Mouse (Mus musculus) hindbrain, embryonic 13.5 days (tissue): ENCODE measurements around the gene Nod1. TPM values are rescaled to one million over a fixed set of nuclear protein-coding genes. Genes with fewer than 3 reads are reported as not detected.
"Not testable (repeated sequence)": the region's sequence is repeated elsewhere in the genome, so short reads cannot be mapped to it uniquely, and the experiment has no call there.

Source experiments
- ATAC-seq: fragments of 200-750 bp; cut with Nextera tagmentation; 2 replicates; pipeline ENCODE4 v1.8.0; 2017; ENCODE audit warnings: moderate TSS enrichment; ENCODE audit not compliant: low FRiP score
- H3K27ac ChIP-seq: fragments of 300-500 bp; sonication (generic); 2 replicates; pipeline ENCODE4 v1.5.1; 2015; ENCODE audit warnings: inconsistent platforms, mild to moderate bottlenecking, moderate library complexity
- H3K27me3 ChIP-seq: fragments of 300-500 bp; sonication (generic); 2 replicates; pipeline ENCODE4 v1.6.1; 2015; ENCODE audit warnings: mild to moderate bottlenecking, inconsistent platforms
- H3K36me3 ChIP-seq: fragments of 300-500 bp; sonication (generic); 2 replicates; pipeline ENCODE4 v1.6.1; 2015; ENCODE audit warnings: mild to moderate bottlenecking, inconsistent platforms
- H3K4me1 ChIP-seq: fragments of 300-500 bp; sonication (generic); replicated peaks from 2 replicates; pipeline ENCODE4 v1.6.1; 2015; ENCODE audit warnings: inconsistent platforms
- H3K4me2 ChIP-seq: fragments of 300-500 bp; sonication (generic); 2 replicates; pipeline ENCODE4 v1.6.1; 2015; ENCODE audit warnings: inconsistent platforms, mild to moderate bottlenecking, moderate library complexity
- H3K4me3 ChIP-seq: fragments of 300-500 bp; sonication (generic); 2 replicates; pipeline ENCODE4 v1.5.1; 2015; ENCODE audit warnings: mild to moderate bottlenecking, inconsistent platforms
- H3K9ac ChIP-seq: fragments of 300-500 bp; sonication (generic); 2 replicates; pipeline ENCODE4 v1.6.1; 2015; ENCODE audit warnings: mild to moderate bottlenecking, inconsistent platforms
- H3K9me3 ChIP-seq: fragments of 300-500 bp; sonication (generic); 2 replicates; pipeline ENCODE4 v1.6.1; 2016; ENCODE audit warnings: inconsistent platforms
- WGBS: fragments of 180-500 bp; shearing (Covaris S2); methylation state at CpG from one replicate; pipeline ENCODE4 v1.1.7; 2015; 5-methylcytosine and 5-hydroxymethylcytosine counted together
- polyA plus RNA-seq: library from polyadenylated mRNA; unstranded; fragments of >200 nt; fragmentation: Nextera tagmentation; extraction: Ambion mirVana; gene quantifications from 2 replicates; pipeline ENCODE4 v1.2.1, GENCODE M21; 2015

Nod1 gene
- polyA plus RNA-seq, 1 experiment from 2014 or later = 2.4 TPM

DNA sequence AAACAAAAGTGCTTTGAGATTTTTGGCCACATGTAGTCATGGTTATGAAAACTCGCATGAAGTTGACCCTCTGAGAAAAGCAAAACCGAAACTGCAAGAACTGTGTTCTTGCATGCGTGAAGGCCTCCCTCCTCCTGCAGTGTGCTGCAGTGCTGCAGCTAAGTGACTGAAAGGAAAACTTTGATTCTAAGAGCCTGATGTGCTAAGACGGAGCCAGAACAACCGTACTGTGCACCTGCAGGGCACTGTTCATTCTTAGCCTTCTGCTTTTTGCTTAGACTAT is 458 bp upstream of the Nod1 start:
- Histone ChIP-seq H3K27ac (no peak overlapping the region), H3K36me3 (no peaks in the 10 kb centered on the region), H3K4me1 (peaks cover 16% of the 10 kb centered on the region), H3K9ac (peak overlapping the region; percentile 40; the same call in 1 of the 2 replicates), H3K9me3 (no peaks in the 10 kb centered on the region), H3K27me3 (peaks cover 39% of the 10 kb centered on the region), H3K4me3 (peak overlapping the region; percentile 62), H3K4me2 (peak overlapping the region; percentile 97)
- 7% methylated on average over 5 of the region's 5 CpGs for WGBS
- no peak for ATAC-seq

DNA sequence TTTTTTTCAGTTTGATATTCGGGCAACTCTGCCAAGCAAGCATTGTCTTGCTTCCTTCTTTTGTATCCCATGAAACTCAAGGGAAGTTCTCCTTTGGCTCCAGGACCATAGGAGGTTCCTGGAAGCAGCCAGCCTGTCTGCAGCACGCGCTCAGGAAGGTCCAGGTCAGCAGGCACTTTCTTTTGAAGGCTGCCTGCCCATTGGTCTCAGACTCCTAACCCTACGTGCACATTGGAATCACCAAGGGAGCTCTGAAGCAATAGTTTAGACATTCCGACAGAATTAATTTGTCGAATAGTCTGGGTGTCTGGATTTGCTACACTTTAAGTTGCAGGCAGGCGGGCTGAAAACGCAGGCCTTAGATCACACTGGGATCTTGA is 691 bp downstream of the Nod1 start:
- WGBS = 15% methylated on average over 8 of the region's 8 CpGs
- peak overlapping the region; percentile 40 for H3K27ac ChIP-seq
- peak overlapping the region; percentile 72 for H3K9ac ChIP-seq

GRCm38 (mm10) chr6:54970506-54970905 is 1.9 kb downstream of the Nod1 start:
- Histone ChIP-seq H3K27me3 (peaks cover 39% of the 10 kb centered on the region), H3K4me3 (no peak overlapping the region), H3K4me1 (peaks cover 16% of the 10 kb centered on the region), H3K27ac (no peak overlapping the region), H3K36me3 (no peaks in the 10 kb centered on the region), H3K4me2 (no peak overlapping the region), H3K9ac (no peak overlapping the region), H3K9me3 (no peaks in the 10 kb centered on the region)
- ATAC-seq = no peak
- WGBS = 85% methylated on average over 9 of the region's 9 CpGs

More for the DNA sequence above, 691 bp downstream of the Nod1 start:
- no peaks in the 10 kb centered on the region for H3K36me3 ChIP-seq
- peak overlapping the region; percentile 97 for H3K4me2 ChIP-seq
- H3K4me3 ChIP-seq = peak overlapping the region; percentile 62
- no peaks in the 10 kb centered on the region for H3K9me3 ChIP-seq
- ATAC-seq = no peak
- peaks cover 39% of the 10 kb centered on the region for H3K27me3 ChIP-seq
- peaks cover 16% of the 10 kb centered on the region for H3K4me1 ChIP-seq

DNA sequence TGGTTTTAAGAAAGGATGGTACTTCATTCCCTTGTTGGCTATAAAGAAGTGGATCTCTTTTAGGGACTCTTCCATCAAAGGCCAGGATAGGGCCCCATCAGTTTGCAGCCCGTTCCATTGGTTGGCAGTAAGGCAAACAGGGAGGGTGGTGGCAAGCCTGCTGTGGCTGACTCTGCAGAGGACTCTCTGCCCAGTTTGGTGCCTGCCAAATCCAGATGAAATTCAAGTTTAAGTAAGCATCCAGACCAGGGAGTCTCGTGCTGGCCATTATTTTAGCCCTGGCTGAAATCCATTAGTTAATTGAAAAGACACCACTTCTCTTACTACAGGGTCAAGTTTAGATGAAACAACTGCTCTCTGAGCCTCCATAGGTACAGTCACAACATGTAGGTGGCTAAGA is 2.6 kb downstream of the Nod1 start:
- no peak for ATAC-seq
- Histone ChIP-seq H3K9me3 (no peaks in the 10 kb centered on the region), H3K27ac (no peak overlapping the region), H3K4me1 (peaks cover 16% of the 10 kb centered on the region), H3K9ac (no peak overlapping the region), H3K4me3 (no peak overlapping the region), H3K36me3 (no peaks in the 10 kb centered on the region), H3K27me3 (peaks cover 34% of the 10 kb centered on the region), H3K4me2 (no peak overlapping the region)
- WGBS = 74% methylated on average over 2 of the region's 2 CpGs

GRCm38 (mm10) chr6:54967591-54967990 is 4.8 kb downstream of the Nod1 start:
- Histone ChIP-seq H3K9ac (no peak overlapping the region), H3K4me1 (peaks cover 13% of the 10 kb centered on the region; the same call in 1 of the 2 replicates), H3K4me3 (no peak overlapping the region), H3K36me3 (no peaks in the 10 kb centered on the region), H3K4me2 (no peak overlapping the region), H3K9me3 (no peaks in the 10 kb centered on the region), H3K27ac (no peak overlapping the region), H3K27me3 (peaks cover 16% of the 10 kb centered on the region)
- ATAC-seq = no peak
- WGBS = 45% methylated on average over 10 of the region's 10 CpGs

GRCm38 (mm10) chr6:54965234-54965633 is 7.2 kb downstream of the Nod1 start:
- no peak overlapping the region for H3K4me3 ChIP-seq
- H3K9ac ChIP-seq = no peak overlapping the region
- no peak overlapping the region for H3K27ac ChIP-seq
- H3K27me3 ChIP-seq = no peaks in the 10 kb centered on the region
- no peak overlapping the region for H3K4me2 ChIP-seq
- no peak for ATAC-seq
- no peaks in the 10 kb centered on the region for H3K4me1 ChIP-seq
- H3K36me3 ChIP-seq = no peaks in the 10 kb centered on the region
- no peaks in the 10 kb centered on the region for H3K9me3 ChIP-seq
- 63% methylated on average over 5 of the region's 5 CpGs for WGBS

- Histone ChIP-seq H3K9me3 (no peaks in the 10 kb centered on the region), H3K4me2 (no peak overlapping the region), H3K4me1 (no peaks in the 10 kb centered on the region), H3K27ac (no peak overlapping the region), H3K9ac (no peak overlapping the region), H3K27me3 (no peaks in the 10 kb centered on the region), H3K36me3 (no peaks in the 10 kb centered on the region), H3K4me3 (no peak overlapping the region)
- 61% methylated on average over 1 of the region's 1 CpGs for WGBS
- ATAC-seq = no peak
These were observed 7.7 kb downstream of the Nod1 start for GRCm38 (mm10) chr6:54964755-54965154.

- H3K4me2 ChIP-seq = no peak overlapping the region
- H3K27me3 ChIP-seq = no peaks in the 10 kb centered on the region
- no peak overlapping the region for H3K9ac ChIP-seq
- no peak overlapping the region for H3K4me3 ChIP-seq
- no peaks in the 10 kb centered on the region for H3K9me3 ChIP-seq
- no peak for ATAC-seq
- H3K27ac ChIP-seq = no peak overlapping the region
- WGBS = 84% methylated on average over 2 of the region's 2 CpGs
- H3K36me3 ChIP-seq = no peaks in the 10 kb centered on the region
- no peaks in the 10 kb centered on the region for H3K4me1 ChIP-seq
These were observed 8.8 kb downstream of the Nod1 start for GRCm38 (mm10) chr6:54963599-54963998.

DNA sequence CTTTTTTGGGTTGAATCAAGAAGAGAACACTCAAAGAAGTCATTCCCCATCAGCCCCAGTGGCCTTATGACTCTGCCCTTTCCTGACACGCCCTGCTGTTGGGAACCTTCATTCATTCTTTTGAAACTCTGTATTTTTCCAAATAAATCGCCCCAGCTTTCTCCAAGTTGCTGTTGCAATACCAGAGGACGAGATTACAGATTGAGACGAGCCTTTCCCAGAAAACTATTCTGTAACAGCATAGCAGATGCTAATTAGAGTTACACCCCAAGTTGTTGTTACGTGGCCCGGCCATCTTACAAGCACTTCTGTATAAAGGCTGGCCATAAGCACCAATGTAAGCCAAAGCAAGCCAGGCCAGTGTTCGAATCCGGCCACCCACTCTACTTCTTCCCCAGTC is 14.8 kb downstream of the Nod1 start:
- no peaks in the 10 kb centered on the region for H3K36me3 ChIP-seq
- no peak overlapping the region for H3K9ac ChIP-seq
- no peak overlapping the region for H3K4me3 ChIP-seq
- H3K4me1 ChIP-seq = no peaks in the 10 kb centered on the region
- no peak overlapping the region for H3K4me2 ChIP-seq
- no peak overlapping the region for H3K27ac ChIP-seq
- 91% methylated on average over 8 of the region's 8 CpGs for WGBS
- ATAC-seq = no peak
- no peaks in the 10 kb centered on the region for H3K9me3 ChIP-seq
- H3K27me3 ChIP-seq = no peaks in the 10 kb centered on the region

GRCm38 (mm10) chr6:54956425-54956824 is 16.0 kb downstream of the Nod1 start:
- no peaks in the 10 kb centered on the region for H3K27me3 ChIP-seq
- no peaks in the 10 kb centered on the region for H3K4me1 ChIP-seq
- no peaks in the 10 kb centered on the region for H3K9me3 ChIP-seq
- no peak overlapping the region for H3K27ac ChIP-seq
- H3K4me2 ChIP-seq = no peak overlapping the region
- no peak overlapping the region for H3K9ac ChIP-seq
- 63% methylated on average over 1 of the region's 1 CpGs for WGBS
- no peaks in the 10 kb centered on the region for H3K36me3 ChIP-seq
- H3K4me3 ChIP-seq = no peak overlapping the region
- ATAC-seq = no peak

DNA sequence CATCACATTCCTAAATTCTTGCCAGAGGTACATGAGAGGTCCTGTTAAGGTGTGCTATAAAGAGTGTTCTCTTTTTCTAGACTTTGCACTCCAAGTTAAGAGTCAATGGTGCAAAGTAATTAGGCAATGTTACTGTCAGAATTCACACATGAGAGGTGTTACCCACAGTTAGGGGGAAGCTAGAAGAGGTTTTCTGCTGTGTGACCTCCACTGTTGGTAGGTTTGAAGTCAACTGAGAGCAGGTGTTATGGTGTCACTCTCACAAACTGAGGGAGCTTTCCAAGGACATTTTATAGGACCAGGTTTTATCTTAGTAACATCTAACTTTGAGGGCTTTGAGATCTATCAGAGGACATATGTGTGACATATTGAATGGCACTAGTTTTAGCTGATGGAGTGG is 16.5 kb downstream of the Nod1 start:
- Histone ChIP-seq H3K9ac (no peak overlapping the region), H3K4me2 (no peak overlapping the region), H3K27ac (no peak overlapping the region), H3K36me3 (no peaks in the 10 kb centered on the region), H3K4me3 (no peak overlapping the region), H3K27me3 (no peaks in the 10 kb centered on the region), H3K9me3 (no peaks in the 10 kb centered on the region), H3K4me1 (no peaks in the 10 kb centered on the region)
- ATAC-seq = no peak

DNA sequence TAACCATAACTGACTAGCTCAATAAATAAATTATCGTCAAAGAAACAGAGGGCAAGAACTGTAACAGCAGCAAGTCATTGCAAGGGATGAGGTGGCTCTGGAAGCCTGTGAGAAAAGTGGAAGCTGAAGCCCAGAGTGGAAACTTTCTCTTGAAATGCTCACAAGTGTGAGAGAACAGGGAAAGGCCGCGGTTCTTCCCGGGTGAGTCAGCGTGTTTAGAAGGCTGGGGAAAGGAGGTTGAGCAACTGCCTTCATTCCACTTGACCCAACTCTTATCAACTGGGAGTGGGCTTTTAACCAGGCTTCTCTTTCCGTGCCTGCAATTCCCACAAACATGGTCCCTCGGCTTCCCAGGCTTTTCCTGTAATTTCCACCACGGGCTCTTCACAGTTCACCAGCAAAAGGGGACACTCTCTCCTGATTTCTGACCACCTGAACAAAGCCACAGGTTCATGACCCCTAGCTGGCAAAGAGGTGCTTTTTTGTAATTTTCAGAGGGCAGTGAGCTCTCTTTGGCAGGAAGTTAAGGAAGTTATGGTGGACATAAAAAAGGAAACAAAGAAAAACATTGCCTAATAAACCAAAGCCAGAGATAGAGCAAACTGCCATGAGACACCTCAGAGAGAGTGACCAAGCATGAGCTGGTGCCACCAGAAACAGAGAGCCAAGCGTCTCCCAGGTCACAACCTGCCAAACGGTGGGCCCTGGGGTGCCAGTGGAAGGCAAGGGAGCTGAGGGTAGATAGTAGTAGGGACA is 17.6 kb downstream of the Nod1 start:
- no peak overlapping the region for H3K4me3 ChIP-seq
- 91% methylated on average over 10 of the region's 10 CpGs for WGBS
- H3K27me3 ChIP-seq = no peaks in the 10 kb centered on the region
- no peaks in the 10 kb centered on the region for H3K4me1 ChIP-seq
- H3K9me3 ChIP-seq = no peaks in the 10 kb centered on the region
- no peak overlapping the region for H3K9ac ChIP-seq
- no peak overlapping the region for H3K27ac ChIP-seq
- no peak for ATAC-seq
- no peaks in the 10 kb centered on the region for H3K36me3 ChIP-seq
- H3K4me2 ChIP-seq = no peak overlapping the region

- not testable (repeated sequence) for H3K9ac ChIP-seq, H3K4me2 ChIP-seq, H3K9me3 ChIP-seq, H3K36me3 ChIP-seq, H3K27ac ChIP-seq, ATAC-seq, H3K27me3 ChIP-seq, H3K4me1 ChIP-seq, H3K4me3 ChIP-seq
- 74% methylated on average over 4 of the region's 4 CpGs for WGBS
These were observed 19.0 kb downstream of the Nod1 start for GRCm38 (mm10) chr6:54953399-54953798.
